Mouse (Mus musculus): ENCODE measurements around the gene Cers6.
A peak's percentile ranks its signal among the peaks of the same experiment; 100 is the strongest.

Gene Cers6

GRCm38 (mm10) chr2:68925542-68925941 is 64.3 kb downstream of the Cers6 start:
- no peak for DNase-seq

- no peak for DNase-seq
Measured at GRCm38 (mm10) chr2:68926913-68927790, 65.9 kb downstream of the Cers6 start.

- DNase-seq, result no peak
Measured at GRCm38 (mm10) chr2:68932240-68932639, 71.0 kb downstream of the Cers6 start.

GRCm38 (mm10) chr2:68932656-68933055 is 71.4 kb downstream of the Cers6 start:
- no peak for DNase-seq

DNA sequence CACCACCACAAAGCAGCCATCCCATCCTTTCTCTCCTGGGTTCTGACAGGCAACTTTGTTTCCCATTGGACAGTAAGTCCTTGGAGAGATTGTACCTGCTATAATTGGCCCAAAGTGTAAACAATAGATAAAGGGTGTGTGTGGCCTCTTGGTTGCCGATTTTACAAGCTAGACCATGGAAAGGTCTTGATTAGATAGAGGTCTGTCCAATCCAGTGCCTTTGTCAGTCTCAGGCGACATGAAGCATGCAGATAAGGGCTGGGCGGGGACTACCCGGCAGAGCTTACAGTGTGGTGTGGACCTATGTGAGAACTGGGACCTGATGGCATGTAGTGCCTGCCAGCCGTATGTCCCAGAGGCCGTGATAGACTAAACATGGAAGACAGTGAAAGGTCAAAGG is 73.4 kb downstream of the Cers6 start:
- no peak for DNase-seq

GRCm38 (mm10) chr2:68935721-68936294 is 74.6 kb downstream of the Cers6 start:
- DNase-seq, result no peak

DNA sequence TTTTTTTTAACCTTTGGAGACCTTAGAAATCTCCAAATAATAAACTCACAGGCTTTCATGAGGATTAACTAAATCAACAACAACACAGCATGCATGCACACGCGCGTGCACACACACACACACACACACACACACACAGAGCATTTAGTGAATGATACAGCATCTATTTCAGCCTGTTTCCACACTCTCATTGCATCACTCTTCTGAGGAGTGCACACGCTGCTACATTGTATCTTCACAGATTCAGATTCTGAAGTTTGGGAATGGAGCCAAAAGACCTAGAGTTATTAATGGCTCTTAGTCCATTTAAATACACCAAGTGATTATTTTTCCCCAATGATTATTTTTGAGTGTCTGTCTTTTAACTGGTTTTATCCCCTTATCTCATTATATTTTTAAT is 75.5 kb downstream of the Cers6 start:
- DNase-seq, result no peak

GRCm38 (mm10) chr2:68937833-68938232 is 76.6 kb downstream of the Cers6 start:
- no peak for DNase-seq

DNA sequence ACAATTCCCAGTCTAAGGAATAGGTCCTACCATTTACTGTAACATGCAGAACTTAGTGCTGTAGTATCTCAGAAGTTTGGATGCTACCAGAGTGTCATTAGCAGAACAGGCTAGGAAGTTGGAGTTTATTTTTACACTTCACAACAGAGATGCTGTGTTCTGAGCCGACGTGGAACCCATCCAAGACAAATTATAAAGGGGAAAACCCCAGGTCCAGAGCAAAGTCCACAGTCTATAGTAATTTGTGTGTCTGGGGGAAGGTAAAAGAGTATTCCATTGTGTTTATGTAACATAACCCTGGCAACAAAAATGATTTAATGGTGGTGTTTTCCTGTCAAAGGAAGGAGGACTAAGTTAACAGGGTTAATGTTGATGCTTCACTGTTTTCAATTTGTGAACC is 83.7 kb downstream of the Cers6 start:
- DNase-seq, result no peak

- no peak for DNase-seq
Measured at GRCm38 (mm10) chr2:68945976-68946375, 84.7 kb downstream of the Cers6 start.

DNA sequence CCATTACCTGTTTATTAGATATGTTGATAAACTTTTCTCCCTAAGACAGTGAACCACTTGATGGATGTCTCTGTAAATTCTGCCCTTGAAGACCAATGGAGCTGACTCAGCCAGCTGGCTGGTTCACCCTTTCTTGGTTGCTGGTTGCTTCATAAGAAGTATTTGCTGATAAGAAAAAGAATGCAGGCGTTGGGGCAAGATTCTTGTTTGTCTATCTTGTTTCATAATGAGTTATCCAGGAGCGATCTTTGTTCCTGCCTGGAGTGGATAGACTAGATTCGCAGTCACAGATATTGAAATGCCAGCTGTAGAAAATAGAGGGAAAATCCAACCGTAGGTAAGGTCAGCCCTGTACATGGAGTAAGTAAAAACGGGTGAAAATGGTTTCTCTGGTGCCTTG is 85.6 kb downstream of the Cers6 start:
- no peak for DNase-seq

DNA sequence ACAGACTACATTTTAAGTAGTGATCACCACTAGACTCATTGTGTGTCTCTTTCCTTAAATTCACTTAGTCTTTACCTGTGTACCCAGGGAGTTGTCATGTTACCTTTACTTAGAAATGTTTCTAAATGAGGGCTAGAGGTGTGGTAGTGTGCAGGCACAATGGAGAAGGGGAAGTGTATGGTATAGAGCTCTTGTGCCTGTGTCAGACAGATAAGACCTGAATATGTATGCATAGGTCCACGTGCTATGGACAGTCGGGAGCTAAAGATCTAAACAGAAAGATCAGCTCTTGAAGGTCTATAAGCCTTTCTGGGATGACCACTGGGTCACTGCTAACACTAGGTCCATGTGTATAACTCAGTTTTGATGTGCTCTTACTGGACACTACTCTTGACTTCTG is 87.9 kb downstream of the Cers6 start:
- no peak for DNase-seq

DNA sequence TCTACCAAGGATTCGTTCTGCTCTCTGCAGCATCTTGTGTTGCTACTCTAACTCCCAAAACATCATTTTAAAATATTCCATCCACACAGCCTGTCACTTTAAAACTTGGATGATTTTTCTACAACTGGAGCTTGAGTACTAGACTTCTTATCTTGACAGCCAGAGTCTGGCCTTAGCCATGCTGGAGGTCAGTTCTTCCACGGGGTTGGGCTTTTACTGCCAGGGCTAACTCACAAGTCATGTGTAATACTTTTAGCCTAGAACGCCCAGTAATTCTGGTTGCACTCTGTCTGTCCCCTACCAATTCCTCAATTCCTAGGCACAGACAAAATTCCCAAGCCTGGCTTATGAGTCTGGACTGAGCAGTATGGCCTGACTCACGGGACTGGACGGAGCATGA is 88.5 kb downstream of the Cers6 start:
- DNase-seq, result no peak

DNA sequence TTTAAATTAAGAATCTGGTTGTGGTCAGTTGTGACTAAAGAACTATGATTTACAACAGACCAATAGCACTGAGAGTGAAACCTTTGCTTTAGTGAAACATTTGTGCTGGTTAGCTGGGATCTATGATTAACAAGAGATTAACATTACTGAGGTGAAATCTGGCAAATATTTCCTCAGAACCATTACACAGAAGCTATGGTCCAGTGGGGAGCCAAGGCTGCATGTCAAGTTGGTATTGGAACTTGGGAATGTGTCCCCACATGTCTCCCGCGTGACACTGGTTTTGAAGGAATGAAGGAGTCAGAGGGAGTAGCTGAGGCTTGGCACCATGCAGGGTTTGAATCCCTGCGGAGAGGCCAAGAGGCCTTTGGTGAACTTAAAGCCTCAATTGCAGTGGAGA is 90.5 kb downstream of the Cers6 start:
- no peak for DNase-seq

DNA sequence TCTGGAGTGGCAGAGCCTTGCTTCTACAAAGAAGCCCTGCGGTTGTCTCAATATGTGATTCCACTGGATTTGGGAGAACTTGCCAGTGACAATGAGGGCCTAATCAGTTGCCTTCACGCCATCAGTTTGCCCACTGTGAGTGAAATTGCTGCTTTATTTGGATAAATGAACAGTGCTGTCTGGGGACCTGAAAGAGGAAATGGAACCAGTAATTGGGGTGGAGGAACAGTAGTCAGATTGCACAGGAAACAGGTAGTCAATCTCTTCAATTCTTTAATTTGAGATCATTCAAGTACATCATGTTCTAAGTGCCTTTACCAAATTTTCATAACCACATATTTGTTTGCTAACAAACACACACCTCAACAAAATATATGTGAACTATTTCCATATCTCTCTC is 92.4 kb downstream of the Cers6 start:
- no peak for DNase-seq

DNA sequence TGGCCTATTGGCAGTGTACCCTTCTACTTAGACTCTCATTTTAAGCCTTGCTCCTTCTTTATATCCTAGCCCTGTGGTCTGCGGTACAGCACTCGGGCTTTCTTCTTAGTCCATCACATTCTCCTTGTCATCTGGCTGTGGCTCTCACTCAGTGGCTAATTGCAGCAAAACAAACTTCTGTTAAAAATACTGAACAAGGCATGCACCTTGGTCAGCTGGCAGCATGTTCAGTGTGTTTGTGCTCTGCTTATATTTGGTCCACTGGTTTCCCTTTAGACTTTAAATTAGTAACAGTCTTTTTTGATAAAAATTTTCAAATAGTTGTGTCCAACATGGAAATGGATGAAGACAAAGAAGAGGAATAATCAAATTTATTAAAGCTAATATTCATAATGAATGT is 94.3 kb downstream of the Cers6 start:
- no peak for DNase-seq

- DNase-seq, result no peak
Measured at GRCm38 (mm10) chr2:68956146-68956545, 94.9 kb downstream of the Cers6 start.

- peak; percentile 58 for DNase-seq
Measured at GRCm38 (mm10) chr2:68957831-68958230, 96.6 kb downstream of the Cers6 start.

- DNase-seq, result no peak
Measured at GRCm38 (mm10) chr2:68959573-68959972, 98.3 kb downstream of the Cers6 start.

GRCm38 (mm10) chr2:68960060-68960459 is 98.8 kb downstream of the Cers6 start:
- no peak for DNase-seq

- DNase-seq, result no peak
Measured at GRCm38 (mm10) chr2:68960620-68961019, 99.4 kb downstream of the Cers6 start.

DNA sequence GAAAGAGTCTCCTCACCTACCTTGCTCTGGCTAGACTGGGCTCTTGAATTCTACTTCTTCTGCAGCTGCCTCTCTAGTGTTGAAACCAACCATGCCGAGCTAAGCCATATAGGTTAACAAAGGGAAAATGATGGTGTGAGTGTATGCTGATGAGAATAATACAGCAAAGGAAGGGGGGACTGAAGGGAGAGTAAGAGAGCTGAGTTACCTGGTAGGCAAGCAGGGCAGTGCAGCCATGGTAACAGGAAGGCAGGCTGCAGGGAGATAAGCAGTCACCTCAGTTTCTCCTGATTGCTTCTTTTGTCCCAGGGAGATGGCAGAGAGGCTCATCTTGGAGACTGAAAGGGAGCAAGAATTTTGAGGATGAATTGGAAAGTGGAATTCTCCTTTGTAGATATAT is 105.1 kb downstream of the Cers6 start:
- no peak for DNase-seq

- no peak for DNase-seq
Measured at GRCm38 (mm10) chr2:68968028-68968427, 106.8 kb downstream of the Cers6 start.

DNA sequence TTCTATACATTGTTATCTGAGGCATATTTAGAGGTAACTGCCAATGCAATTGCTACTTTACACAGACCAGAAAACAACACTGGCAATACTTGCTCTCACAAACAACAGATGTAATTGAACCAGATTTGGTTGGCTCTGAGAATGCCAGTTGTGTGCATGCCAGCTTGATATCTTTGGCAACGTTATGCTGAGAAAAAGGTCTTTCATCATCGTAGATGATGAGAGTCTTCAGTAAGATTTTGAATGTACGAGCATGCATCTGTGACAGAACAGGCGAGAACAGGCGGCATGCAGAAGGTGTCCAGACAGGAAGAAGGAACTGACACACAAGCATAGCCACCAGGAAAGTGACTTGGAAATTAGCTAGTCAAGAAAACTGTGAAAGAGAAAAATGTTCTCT is 110.6 kb downstream of the Cers6 start:
- no peak for DNase-seq

GRCm38 (mm10) chr2:68973753-68974152 is 112.5 kb downstream of the Cers6 start:
- no peak for DNase-seq
